Mouse (Mus musculus) liver, embryonic 11.5 days (tissue): ENCODE results near the gene Edem3. TPM values are rescaled to one million over a fixed set of nuclear protein-coding genes. Genes with fewer than 3 reads are reported as not detected.

Source experiments
- polyA plus RNA-seq: library from polyadenylated mRNA; unstranded; fragments of >200 nt; fragmentation: Nextera tagmentation; extraction: Ambion mirVana; gene quantifications from 2 replicates; pipeline ENCODE4 v1.2.1, GENCODE M21; 2014

Gene Edem3
- polyA plus RNA-seq, 1 experiment from 2014 or later = 17.5 TPM

Other genes with a start within 250 kb of the Edem3 start
- 2.1 and 3.0 TPM in 2 replicates for gene Fam129a, start 184.2 kb upstream of the Edem3 start, polyA plus RNA-seq